Mouse (Mus musculus) embryonic facial prominence, embryonic 12.5 days (tissue): ENCODE data around the gene Mgst2. TPM values are rescaled to one million over a fixed set of nuclear protein-coding genes. Genes with fewer than 3 reads are reported as not detected.
A peak's percentile ranks its signal among the peaks of the same experiment; 100 is the strongest.

Experiments
- ATAC-seq: fragments of 200-750 bp; cut with Nextera tagmentation; 2 replicates; pipeline ENCODE4 v1.8.0; 2017; ENCODE audit not compliant: insufficient number of reproducible peaks, insufficient read depth, low FRiP score, low TSS enrichment
- H3K27ac ChIP-seq: fragments of 300-500 bp; sonication (generic); 2 replicates; pipeline ENCODE4 v1.5.1; 2016; ENCODE audit warnings: mild to moderate bottlenecking
- H3K27me3 ChIP-seq: fragments of 300-500 bp; sonication (generic); 2 replicates; pipeline ENCODE4 v1.6.1; 2016; ENCODE audit warnings: mild to moderate bottlenecking, moderate library complexity
- H3K36me3 ChIP-seq: fragments of 300-500 bp; sonication (generic); 2 replicates; pipeline ENCODE4 v1.6.1; 2016; ENCODE audit warnings: mild to moderate bottlenecking
- H3K4me1 ChIP-seq: fragments of 300-500 bp; sonication (generic); 2 replicates; pipeline ENCODE4 v1.6.1; 2016
- H3K4me2 ChIP-seq: fragments of 300-500 bp; sonication (generic); replicated peaks from 2 replicates; pipeline ENCODE4 v1.6.1; 2016; ENCODE audit warnings: mild to moderate bottlenecking, moderate library complexity
- H3K4me3 ChIP-seq: fragments of 300-500 bp; sonication (generic); 2 replicates; pipeline ENCODE4 v1.5.1; 2016; ENCODE audit warnings: mild to moderate bottlenecking
- H3K9ac ChIP-seq: fragments of 300-500 bp; sonication (generic); 2 replicates; pipeline ENCODE4 v1.6.1; 2016; ENCODE audit warnings: mild to moderate bottlenecking, moderate library complexity
- H3K9me3 ChIP-seq: fragments of 300-500 bp; sonication (generic); 2 replicates; pipeline ENCODE4 v1.6.1; 2016; ENCODE audit warnings: mild to moderate bottlenecking, moderate library complexity
- WGBS: fragments of 180-500 bp; shearing (Covaris S2); methylation state at CpG from one replicate; pipeline ENCODE4 v1.1.7; 2016; 5-methylcytosine and 5-hydroxymethylcytosine counted together
- polyA plus RNA-seq: library from polyadenylated mRNA; unstranded; fragments of >200 nt; fragmentation: Nextera tagmentation; extraction: Ambion mirVana; gene quantifications from 2 replicates; pipeline ENCODE4 v1.2.1, GENCODE M21; 2016

Gene Mgst2
- 1.3 and 1.7 TPM in 2 replicates for polyA plus RNA-seq

DNA sequence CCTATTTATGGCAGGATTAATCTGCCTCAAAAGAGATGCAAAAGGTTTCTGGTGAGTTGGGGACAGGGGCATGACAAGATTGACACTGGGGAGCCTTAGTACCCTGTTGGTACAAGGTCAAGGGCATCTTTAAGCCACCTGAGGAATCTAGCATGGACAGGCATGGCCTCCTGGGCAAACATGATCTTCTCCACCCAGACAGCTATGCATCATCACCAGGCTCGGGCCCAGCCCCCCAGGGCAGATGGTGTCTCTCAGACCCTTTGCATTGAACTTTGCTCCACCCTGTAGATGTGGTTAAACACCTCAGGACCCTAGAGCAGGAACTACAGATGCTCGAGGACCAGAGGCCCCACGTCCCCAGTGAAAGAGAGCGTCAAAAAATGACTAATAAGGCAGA is at the start of gene Mgst2:
Mgst2 (plus strand) TSS at position 301 of the 400 bp plus-strand sequence.
- WGBS, result 66% methylated on average over 4 of the region's 4 CpGs
- no peaks in the 10 kb centered on the region for H3K36me3 ChIP-seq
- ATAC-seq, result no peak
- no peak within 1 kb of the TSS for H3K4me2 ChIP-seq
- no peaks in the 10 kb centered on the region for H3K9me3 ChIP-seq
- H3K9ac ChIP-seq, result no peak within 1 kb of the TSS
- no peaks in the 10 kb centered on the region for H3K27me3 ChIP-seq
- H3K4me1 ChIP-seq, result peaks cover 2% of the 10 kb centered on the region; the same call in 1 of the 2 replicates
- H3K27ac ChIP-seq, result no peak within 1 kb of the TSS
- no peak within 1 kb of the TSS for H3K4me3 ChIP-seq

DNA sequence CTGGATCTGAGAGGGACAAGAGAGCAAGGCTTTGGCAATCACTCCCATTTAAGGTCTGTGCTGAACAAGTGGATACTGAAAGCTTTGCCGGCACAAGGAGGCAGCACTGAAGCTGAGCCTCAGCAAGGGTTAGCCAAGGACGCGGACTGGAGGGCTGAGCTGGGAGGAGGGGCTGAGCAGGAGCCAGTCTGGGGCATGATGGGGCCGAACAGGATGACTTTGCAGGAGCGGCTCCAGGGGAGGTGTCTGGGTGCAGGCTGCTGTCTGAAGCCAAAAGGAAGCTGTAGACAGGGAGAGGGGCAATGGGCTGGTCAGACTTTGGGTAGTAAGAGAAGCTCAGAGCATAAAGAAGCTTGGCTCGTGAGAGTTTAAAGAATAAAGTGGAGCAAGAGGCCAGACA is 48.2 kb upstream of the Mgst2 start:
- Histone ChIP-seq H3K9ac (no peak overlapping the region; the same call in 1 of the 2 replicates), H3K4me2 (no peak overlapping the region), H3K27ac (0 out of 2 replicates have a peak overlapping the region, but pooled peaks have one; percentile 36), H3K27me3 (no peaks in the 10 kb centered on the region), H3K36me3 (no peaks in the 10 kb centered on the region), H3K4me3 (no peak overlapping the region), H3K4me1 (peaks cover 6% of the 10 kb centered on the region; the same call in 1 of the 2 replicates), H3K9me3 (no peaks in the 10 kb centered on the region)
- no peak for ATAC-seq
- WGBS, result 7% methylated on average over 6 of the region's 6 CpGs

DNA sequence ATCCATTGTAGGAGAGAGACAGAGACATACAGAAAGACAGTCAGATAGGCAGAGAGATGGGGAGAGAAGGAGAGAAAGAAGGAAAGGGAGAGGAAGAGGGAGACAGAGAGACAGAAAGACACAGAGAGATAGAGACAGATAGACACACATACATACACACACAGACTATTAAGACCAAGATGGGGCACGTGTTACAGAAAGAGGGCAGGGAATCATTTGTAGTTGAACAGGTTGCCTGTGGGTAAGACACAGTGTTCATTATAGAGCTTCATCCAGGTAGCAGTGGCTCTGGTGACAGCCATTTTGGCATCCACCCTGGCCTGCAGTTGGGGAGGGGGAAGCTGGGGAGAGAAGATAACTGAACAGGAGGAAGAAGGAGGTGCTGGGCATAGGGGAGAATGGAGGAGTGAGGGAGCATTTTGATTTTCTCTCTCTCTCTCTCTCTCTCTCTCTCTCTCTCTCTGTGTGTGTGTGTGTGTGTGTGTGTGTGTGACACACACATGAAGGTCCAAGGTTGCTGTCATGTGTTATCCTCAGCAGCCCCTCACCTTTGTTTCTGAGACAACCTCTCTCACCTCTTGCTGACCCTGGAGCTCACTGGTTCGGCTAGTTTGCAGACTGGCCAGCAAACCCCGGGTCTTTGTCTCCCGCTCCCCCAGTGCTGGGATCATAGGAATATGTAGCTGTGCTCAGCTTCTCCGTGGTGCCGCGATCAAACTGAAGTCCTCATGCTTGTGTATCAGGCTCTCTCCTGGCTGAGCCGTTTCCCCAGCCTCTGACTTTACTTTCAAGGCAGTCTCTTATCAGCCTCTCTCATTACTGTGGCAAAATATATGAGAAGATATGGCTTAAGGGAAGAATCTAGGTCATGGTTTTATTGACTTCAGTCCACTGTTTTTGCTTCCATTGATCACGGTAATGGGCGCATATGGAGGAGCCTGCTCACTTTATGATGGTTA is 47.5 kb upstream of the Mgst2 start:
- H3K9ac ChIP-seq, result no peak overlapping the region
- H3K4me1 ChIP-seq, result peaks cover 6% of the 10 kb centered on the region; the same call in 1 of the 2 replicates
- ATAC-seq, result no peak
- H3K4me2 ChIP-seq, result no peak overlapping the region
- no peak overlapping the region for H3K4me3 ChIP-seq
- no peaks in the 10 kb centered on the region for H3K9me3 ChIP-seq
- H3K36me3 ChIP-seq, result no peaks in the 10 kb centered on the region
- no peaks in the 10 kb centered on the region for H3K27me3 ChIP-seq
- 0 out of 2 replicates have a peak overlapping the region, but pooled peaks have one; percentile 36 for H3K27ac ChIP-seq
- WGBS, result 83% methylated on average over 10 of the region's 10 CpGs

DNA sequence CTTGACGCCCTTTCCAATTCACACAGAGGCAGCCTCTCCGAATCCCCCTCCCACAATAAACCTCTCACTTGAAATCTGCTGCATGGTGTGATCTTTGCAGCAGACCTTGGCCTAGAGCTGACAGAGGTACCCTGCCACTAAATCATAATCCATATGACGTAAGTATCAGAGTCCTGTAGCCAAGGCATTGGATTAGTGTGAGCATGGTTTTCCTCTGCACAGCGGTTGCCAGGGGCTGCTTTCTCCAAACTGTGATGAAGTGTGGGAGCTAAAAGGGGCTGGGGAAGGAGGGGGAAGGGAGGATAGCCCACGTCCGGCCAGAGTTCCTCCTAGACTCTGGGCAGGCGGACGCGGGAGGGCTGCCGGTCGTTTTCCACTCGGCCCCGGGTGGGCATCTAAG is 45.9 kb upstream of the Mgst2 start:
- ATAC-seq, result no peak

DNA sequence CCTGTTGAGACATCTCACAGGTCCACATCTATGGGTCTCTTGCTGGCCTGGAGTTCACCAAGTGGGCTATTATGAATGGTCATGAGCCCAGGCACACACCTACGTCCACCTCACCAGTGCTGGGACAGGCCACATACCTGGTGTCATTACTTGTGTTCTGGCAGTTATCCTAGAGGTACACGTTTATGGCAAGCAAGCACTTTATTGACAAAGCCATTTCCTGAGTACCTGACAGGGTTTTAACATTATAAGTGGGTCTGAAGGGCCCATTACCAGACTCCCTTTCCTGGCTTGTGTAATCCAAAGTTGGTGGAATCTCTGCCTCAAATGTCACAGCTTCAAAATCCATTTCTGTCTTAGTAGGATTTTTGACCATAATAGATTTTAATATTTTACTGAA is 36.2 kb upstream of the Mgst2 start:
- Histone ChIP-seq H3K27ac (no peak overlapping the region), H3K4me3 (no peak overlapping the region), H3K4me2 (no peak overlapping the region), H3K9ac (no peak overlapping the region), H3K4me1 (no peaks in the 10 kb centered on the region), H3K9me3 (no peaks in the 10 kb centered on the region), H3K36me3 (no peaks in the 10 kb centered on the region), H3K27me3 (no peaks in the 10 kb centered on the region)
- ATAC-seq, result no peak
- WGBS, result 75% methylated on average over 2 of the region's 2 CpGs

More for the DNA sequence above, 45.9 kb upstream of the Mgst2 start:
- Histone ChIP-seq H3K27me3 (no peaks in the 10 kb centered on the region), H3K4me2 (no peak overlapping the region), H3K9me3 (no peaks in the 10 kb centered on the region), H3K36me3 (no peaks in the 10 kb centered on the region), H3K4me3 (no peak overlapping the region), H3K27ac (no peak overlapping the region), H3K4me1 (peaks cover 6% of the 10 kb centered on the region; the same call in 1 of the 2 replicates), H3K9ac (no peak overlapping the region)
- 86% methylated on average over 13 of the region's 13 CpGs for WGBS

DNA sequence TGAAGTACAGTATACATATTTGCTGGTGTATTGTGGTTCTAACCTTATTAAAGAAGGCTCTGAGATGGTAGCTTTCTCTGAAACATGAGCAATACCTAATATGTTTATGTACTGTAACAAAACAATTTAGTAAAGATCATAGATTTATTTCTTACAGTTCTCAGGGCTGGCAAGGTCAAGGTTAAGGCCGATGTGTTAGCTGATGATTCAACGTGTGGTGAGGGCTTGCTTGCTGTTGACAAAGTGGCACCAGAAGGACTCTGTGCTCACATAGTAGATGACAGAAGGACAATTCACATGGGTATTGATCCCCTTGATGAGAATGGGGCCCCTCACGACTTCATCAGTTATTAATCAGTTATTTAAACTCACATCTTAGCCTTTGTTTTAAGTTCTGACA is 32.4 kb upstream of the Mgst2 start:
- Histone ChIP-seq H3K27ac (no peak overlapping the region), H3K9me3 (peaks cover 10% of the 10 kb centered on the region; the same call in 1 of the 2 replicates), H3K27me3 (no peaks in the 10 kb centered on the region), H3K4me3 (no peak overlapping the region), H3K36me3 (no peaks in the 10 kb centered on the region), H3K4me1 (no peaks in the 10 kb centered on the region), H3K9ac (no peak overlapping the region), H3K4me2 (no peak overlapping the region)
- ATAC-seq, result no peak
- WGBS, result 73% methylated on average over 3 of the region's 3 CpGs

DNA sequence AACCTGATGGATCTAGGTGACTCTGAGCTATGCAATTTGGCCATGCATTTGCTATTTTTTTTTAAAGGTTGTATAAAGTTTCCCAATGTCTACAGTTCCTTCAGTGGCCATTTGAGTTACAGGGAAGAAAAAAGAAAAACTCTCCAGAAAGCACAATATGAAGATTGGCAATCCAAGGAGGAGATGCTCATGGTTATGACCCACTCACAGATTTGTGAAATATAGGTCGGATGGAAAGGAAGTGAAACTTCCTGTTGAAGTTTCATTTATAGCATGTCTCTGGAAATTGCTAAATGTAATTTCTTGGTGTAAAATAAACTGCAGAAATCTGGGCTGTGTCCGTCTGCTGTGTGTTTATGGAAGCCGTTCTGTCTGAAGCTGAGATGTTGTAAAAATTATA is 31.2 kb upstream of the Mgst2 start:
- 59% methylated on average over 3 of the region's 3 CpGs for WGBS
- H3K9me3 ChIP-seq, result peaks cover 10% of the 10 kb centered on the region; the same call in 1 of the 2 replicates
- H3K27me3 ChIP-seq, result no peaks in the 10 kb centered on the region
- H3K27ac ChIP-seq, result no peak overlapping the region
- no peak overlapping the region for H3K4me2 ChIP-seq
- H3K9ac ChIP-seq, result no peak overlapping the region
- no peak for ATAC-seq
- H3K36me3 ChIP-seq, result no peaks in the 10 kb centered on the region
- no peak overlapping the region for H3K4me3 ChIP-seq
- H3K4me1 ChIP-seq, result no peaks in the 10 kb centered on the region

DNA sequence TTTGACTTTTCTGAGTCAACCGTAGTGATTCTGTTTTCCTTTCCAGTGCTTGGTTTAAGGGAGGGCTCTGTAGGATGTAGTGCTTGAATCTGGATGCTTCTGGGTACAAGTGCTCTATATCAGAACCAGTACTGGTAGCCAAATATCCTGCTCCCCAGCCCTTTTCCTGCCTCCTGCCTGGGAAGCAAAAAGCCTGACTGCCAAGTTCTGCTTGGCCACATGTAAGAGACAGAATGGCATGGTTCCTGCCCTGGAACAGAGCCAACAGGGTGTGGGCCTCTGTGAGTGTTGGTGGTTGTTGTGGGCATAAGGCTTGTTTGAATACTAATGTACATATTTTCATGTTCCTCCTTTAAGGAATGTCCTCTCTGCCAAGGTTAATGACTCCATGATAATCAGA is 29.4 kb upstream of the Mgst2 start:
- ATAC-seq, result no peak
- WGBS, result 88% methylated on average over 1 of the region's 1 CpGs
- Histone ChIP-seq H3K9me3 (peaks cover 10% of the 10 kb centered on the region; the same call in 1 of the 2 replicates), H3K27me3 (no peaks in the 10 kb centered on the region), H3K4me1 (no peaks in the 10 kb centered on the region), H3K4me3 (no peak overlapping the region), H3K4me2 (no peak overlapping the region), H3K27ac (no peak overlapping the region), H3K9ac (no peak overlapping the region), H3K36me3 (no peaks in the 10 kb centered on the region)

DNA sequence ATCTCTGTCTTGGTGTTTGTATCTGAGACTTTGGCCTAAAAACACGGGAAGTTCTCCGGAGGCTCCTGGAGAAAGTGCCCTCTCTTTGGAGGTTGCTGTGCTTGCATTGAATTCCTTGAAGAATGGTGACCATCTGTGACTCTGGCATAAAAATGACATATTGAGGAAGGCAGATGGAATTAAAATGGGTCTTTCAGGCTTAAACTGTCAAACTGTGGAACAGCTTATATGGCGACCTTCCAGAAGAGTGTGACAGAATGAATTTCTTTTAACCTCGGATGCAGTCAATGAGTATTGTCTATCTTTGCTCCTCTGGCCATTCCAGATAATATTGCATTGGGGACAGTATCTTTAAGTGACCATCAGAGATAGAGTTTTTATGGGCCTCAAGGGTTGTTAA is 28.2 kb upstream of the Mgst2 start:
- no peak overlapping the region for H3K27ac ChIP-seq
- no peak overlapping the region for H3K9ac ChIP-seq
- peaks cover 10% of the 10 kb centered on the region; the same call in 1 of the 2 replicates for H3K9me3 ChIP-seq
- H3K4me3 ChIP-seq, result no peak overlapping the region
- WGBS, result 91% methylated on average over 4 of the region's 4 CpGs
- H3K4me2 ChIP-seq, result no peak overlapping the region
- no peaks in the 10 kb centered on the region for H3K27me3 ChIP-seq
- no peaks in the 10 kb centered on the region for H3K4me1 ChIP-seq
- no peaks in the 10 kb centered on the region for H3K36me3 ChIP-seq
- ATAC-seq, result no peak

DNA sequence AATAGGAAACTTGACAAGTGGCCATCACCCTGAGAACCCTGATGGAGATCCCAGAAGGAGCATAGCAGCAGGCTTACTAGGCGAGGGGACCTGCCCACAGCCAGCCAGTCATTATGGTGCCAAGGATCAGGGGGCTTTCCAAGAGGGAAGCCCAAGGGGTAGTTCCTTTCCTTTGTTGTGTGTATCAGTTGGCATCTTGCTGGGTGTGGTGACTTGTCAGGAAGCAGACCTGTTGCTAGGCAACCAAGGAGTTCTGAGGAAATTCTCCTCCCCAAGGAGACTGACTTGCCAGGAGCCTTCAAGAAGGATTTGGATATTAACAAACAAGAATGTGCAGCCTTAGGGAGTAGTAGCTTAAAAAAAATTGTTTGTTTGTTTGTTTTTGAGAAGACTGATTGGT is 25.7 kb upstream of the Mgst2 start:
- 78% methylated on average over 1 of the region's 1 CpGs for WGBS
- ATAC-seq, result no peak
- Histone ChIP-seq H3K4me3 (no peak overlapping the region), H3K4me2 (no peak overlapping the region), H3K27ac (no peak overlapping the region), H3K4me1 (no peaks in the 10 kb centered on the region), H3K27me3 (no peaks in the 10 kb centered on the region), H3K36me3 (no peaks in the 10 kb centered on the region), H3K9me3 (peaks cover 10% of the 10 kb centered on the region; the same call in 1 of the 2 replicates), H3K9ac (no peak overlapping the region)

DNA sequence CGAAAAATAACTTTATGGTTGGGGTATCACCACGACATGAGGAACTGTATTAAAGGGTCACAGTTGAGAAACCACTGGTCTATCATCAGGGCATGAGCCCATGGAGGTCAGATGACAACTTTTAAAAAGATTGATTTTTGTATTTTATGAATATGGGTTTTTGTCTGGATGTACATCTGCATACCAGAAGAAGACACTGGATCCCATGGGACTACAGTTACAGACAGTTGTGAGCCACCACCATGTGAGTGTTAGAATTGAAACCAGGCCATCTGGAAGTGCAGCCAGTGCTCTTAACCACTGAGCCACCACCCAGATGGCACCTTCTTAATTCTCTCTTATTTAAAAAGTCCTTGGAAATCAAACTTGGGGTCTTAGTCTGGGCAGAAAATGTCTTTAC is 24.2 kb upstream of the Mgst2 start:
- Histone ChIP-seq H3K4me3 (no peak overlapping the region), H3K9me3 (peaks cover 6% of the 10 kb centered on the region; the same call in 1 of the 2 replicates), H3K9ac (no peak overlapping the region), H3K27me3 (no peaks in the 10 kb centered on the region), H3K27ac (no peak overlapping the region), H3K4me2 (no peak overlapping the region), H3K4me1 (no peaks in the 10 kb centered on the region), H3K36me3 (no peaks in the 10 kb centered on the region)
- ATAC-seq, result no peak
- 90% methylated on average over 2 of the region's 2 CpGs for WGBS

DNA sequence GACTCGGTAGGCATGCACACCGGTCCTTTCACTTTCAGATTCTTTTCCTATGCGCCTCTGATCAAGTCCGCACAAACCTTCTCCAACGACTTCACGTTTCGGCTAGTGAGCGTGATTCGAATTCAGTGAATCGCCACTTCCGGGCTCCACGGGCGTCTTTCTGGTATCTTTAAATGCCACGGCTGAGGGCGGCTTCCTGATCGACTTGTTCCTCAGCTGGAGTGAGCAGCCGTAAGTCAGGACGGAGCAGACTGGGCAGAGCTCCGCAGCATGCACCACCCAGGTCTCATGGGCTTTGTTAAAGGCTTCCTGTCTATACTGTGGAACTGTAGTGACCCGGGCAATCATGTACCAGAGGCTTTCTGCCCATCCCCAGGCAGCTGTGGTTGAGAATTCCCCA is 23.5 kb upstream of the Mgst2 start:
- H3K9me3 ChIP-seq, result no peaks in the 10 kb centered on the region
- 87% methylated on average over 20 of the region's 20 CpGs for WGBS
- no peak for ATAC-seq

More for the DNA sequence above, 23.5 kb upstream of the Mgst2 start:
- H3K27me3 ChIP-seq, result no peaks in the 10 kb centered on the region
- H3K27ac ChIP-seq, result no peak overlapping the region
- no peak overlapping the region for H3K4me2 ChIP-seq
- no peaks in the 10 kb centered on the region for H3K36me3 ChIP-seq
- no peaks in the 10 kb centered on the region for H3K4me1 ChIP-seq
- no peak overlapping the region for H3K9ac ChIP-seq
- no peak overlapping the region for H3K4me3 ChIP-seq
